Mouse (Mus musculus) lung, postnatal 10 days (tissue): ENCODE measurements at regions not wholly inside any gene's neighbourhood (a gene's known extent, or its start where the extent isn't known, plus 50 kb on each side); places are given as distances from the start of the nearest gene placed in this dataset.

Experiments used
- DNase-seq: peaks from one replicate; pipeline ENCODE4 v3.0.0; 2021

- no peak for DNase-seq
Observed at GRCm38 (mm10) chr1:186572651-186573050, 133.1 kb downstream of the Tgfb2 start.

- no peak for DNase-seq
Observed at GRCm38 (mm10) chr1:186572092-186572491, 133.7 kb downstream of the Tgfb2 start.

DNA sequence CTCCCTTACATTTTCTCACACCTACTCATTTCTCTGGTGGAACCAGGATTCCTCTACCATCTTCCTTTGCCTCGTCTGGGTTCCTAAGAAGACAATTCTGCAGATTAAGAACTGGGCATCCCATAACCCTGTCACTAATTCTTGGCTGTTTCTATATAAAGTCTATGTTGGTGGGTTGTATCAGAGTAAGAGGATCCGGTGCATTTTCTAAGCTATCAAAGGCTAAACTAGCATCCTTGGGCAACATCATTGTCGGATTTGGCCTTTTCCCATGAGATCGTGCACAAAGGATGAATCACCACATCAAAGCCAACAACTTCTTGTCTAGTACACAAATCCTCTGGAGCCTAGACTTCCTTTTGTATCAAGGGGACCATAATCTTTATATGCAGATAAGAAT lies 137.3 kb downstream of the Tgfb2 start:
- no peak for DNase-seq

DNA sequence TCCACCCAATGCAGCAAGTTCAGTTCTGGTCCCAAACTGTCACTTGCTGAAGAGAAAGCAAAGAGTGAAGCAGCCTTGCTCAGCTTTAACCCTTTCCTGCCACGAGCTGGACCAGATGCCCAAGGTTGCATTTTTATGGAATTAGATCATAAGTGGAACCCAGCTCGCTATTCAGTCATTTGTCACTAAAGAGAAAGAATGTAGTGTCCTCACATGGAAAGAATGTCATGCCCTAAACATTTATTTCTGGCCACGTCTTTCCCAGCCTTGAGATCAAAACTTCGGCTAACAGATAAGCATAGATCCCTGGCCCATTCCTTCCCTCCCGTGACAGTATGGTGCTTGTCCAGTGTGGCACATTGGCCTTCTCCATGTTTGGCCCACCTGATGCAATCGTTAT lies 137.7 kb downstream of the Tgfb2 start:
- DNase-seq: peak; percentile 51

DNA sequence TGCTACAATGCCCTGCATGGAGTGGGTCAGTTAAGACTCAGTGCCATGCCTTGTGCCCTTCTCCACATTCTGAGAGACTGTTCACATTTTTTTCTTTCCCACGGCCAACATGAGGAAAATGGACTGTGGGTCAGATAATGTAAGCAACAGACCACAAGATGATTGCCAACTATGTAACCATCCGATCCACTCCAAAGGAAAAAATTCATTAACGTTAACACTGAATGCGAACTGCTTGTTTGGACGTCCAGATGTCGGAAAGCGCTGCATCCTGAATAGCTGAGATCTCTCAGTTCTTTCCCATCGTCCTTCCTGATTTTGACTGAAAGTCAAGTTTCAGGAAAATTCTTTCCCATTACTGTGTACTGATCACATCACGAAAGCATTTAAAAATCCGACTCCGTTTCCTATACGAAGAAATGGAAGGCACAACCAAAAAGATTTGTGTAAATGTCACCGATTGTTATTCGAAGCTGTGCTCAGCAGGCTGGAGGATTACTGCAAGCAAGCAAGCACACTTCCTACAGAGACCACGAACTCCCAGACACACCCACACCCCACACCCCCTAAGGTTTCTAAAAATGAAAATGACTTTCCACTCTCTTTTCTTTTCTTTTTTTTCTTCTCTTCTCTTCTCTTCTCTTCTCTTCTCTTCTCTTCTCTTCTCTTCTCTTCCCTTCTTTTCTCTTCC lies 138.5 kb downstream of the Tgfb2 start:
- peak; percentile 39 for DNase-seq

- DNase-seq: no peak
Observed at GRCm38 (mm10) chr1:186562027-186562426, 143.8 kb downstream of the Tgfb2 start.

DNA sequence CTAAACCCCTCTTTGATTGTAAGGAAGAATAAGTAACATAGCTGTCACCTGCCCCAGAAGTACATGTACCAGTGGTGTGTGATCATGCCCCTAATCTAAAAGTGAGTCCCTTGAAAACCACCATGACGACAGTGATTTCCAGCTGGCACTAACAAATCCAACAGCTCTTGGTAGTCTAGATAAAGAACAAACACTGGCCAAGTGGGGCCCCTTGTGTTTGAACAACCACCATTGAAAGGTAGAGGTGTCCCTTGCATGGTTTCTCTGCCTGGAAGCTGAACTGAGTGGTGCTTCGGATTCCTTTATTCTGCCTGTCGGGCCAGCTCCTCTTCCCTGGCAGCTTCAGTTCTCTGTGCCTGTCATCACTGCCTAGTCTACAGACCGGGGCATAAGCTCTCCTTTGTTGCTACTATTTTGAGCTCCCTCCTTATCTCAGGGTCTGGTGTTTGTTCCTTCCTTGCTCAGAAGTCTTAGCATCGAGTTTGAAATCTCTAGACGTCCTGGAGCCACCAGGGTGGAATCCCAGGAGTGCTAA lies 150.3 kb downstream of the Tgfb2 start:
- DNase-seq: peak; percentile 18

DNA sequence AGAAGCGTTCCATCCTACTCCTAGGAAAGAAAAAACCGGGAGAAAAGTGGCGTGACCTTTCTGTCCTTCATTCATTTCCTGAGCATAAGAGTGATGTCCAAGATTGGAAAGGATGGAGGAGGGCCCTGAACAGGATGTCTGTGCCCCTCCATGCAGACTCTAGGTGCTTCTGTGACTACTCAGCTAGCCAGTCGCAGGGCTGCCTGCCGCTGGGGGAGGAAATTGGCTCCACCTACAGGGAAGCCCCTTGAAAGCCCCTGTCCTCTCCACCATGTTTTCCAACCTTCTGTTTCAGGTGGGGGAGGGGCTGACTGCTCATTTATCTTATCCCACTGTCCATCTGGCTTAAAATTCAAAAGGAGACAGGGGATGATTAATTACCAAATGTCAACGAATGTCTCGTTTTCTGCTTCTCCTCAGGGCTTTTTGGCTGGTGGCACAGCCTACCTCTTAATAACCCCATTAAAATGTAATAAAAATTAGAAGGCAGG lies 151.2 kb downstream of the Tgfb2 start:
- DNase-seq: no peak

GRCm38 (mm10) chr1:186552689-186553088 lies 153.1 kb downstream of the Tgfb2 start:
- DNase-seq: no peak

DNA sequence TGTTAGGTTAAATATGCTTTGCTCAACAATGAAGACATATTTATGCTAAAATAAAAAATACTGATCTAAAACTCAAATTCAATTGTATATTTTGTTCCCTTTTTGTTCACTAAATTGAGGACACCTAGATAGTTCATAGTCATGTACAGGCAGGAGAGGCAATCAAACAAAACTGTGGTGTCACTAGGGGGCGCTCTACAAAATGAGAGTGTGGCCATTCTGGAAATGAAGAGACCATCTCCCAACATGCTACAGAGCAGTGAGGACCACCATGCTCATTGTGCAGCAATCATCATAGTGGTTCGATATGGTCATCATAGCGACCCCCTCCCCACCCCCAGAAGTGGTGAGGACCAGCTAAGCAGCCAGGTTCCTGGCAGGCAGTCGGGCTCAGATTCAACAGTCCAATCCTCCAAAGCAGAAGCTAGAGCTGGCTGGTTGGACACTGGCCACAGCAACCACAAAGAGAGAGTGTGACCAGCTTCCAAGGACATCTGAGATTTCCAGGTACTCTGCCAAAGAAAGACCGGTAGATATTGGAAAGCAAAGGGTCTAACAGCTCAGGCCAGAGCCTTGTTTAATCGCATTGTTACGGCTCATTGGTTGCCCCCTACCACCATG lies 155.4 kb downstream of the Tgfb2 start:
- DNase-seq: peak; percentile 41

DNA sequence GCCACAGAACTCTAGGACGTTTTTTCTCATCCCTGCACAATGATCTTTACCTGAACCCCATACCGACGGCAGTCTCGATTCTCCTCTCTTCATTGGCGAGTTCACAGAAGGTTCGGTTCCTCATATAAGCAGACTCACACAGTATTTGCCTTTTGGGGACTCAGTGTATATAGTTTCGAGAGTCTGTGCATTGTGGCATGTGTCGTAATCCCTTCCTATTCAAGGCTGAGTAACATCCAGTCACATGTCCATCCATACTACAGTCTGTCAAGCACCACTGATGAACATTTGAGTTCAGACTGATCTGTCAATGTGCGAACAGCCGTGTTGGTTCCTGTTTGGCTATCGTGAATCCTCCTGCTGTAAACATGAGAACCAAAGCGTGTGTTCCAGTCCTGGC lies 156.6 kb downstream of the Tgfb2 start:
- DNase-seq: no peak

DNA sequence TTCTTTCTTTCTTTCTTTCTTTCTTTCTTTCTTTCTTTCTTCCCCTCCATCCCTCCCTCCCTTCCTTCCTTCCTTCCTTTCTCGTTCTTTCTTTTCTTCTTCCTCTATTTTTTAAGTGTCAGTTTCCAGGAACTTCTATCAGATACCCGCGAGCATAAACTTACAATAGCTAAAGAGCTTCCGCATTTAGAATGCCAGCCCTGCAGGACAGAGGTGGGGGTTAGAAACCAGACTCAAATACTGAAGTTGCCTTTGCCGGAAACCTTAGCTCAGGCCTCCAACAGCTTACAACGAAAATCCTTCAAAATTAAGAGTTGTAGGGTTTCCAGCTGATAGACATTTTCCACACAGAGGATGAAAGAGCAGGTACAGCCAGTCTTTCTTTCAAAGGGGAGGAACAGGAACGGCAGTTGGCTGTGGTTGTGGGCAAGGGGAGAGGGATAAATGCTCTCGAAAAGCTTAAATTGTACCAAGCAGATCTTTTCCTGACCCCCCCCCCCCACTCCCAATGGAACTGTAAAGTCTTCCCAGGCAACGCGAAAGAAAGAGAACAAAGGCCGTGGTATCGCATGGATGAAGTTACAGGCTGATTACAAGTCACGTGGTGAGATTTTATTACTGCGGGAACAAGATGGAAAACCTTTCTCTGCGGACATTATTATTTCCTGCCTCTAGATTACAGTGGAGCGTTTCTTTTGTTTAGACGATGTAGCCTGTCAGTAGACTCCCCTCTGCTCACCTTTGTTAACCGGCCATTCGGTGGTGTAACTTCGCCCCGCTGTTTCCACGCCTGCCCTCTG lies 159.2 kb downstream of the Tgfb2 start:
- no peak for DNase-seq

DNA sequence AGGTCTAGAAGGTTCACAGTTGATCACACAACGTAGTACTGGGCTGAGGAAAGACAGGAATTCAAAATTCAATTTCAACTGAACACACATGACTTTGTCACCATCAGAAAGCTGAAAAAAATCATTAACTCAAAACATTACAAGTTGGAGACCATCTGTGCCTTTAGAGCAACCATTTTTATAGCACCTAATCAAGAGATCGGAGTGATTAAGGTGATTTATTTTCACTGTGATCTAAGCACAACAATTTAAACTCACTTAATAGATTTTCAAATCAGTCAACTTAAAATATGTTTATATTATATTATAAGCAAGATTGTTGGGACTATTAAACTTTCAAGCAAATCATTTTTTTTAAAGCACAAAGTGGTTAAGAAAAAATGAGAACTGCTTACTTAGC lies 165.7 kb downstream of the Tgfb2 start:
- no peak for DNase-seq

- DNase-seq: no peak
Observed at GRCm38 (mm10) chr1:186538233-186538632, 167.6 kb downstream of the Tgfb2 start.

- DNase-seq: no peak
Observed at GRCm38 (mm10) chr1:186515976-186516375, 189.8 kb downstream of the Tgfb2 start.

DNA sequence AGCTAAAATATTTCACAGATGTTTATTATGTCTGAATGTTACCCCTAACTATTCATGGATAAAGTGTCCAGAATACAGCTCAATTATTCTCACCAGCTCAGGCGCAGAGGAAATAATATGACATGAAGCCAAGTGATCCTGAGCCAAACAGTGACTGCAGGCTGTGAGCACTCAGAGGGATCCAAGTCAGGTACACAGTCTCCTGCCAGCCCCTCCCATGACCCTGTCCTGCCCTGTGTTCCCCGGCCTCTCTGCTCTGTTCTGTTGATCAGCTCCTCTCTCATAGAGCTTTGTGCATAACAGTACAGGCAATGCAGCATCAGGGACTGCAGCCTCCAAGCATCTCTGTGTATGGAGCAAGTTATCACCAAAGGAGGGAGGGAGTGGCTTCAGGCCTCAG lies 190.7 kb downstream of the Tgfb2 start:
- peak; percentile 6 for DNase-seq

GRCm38 (mm10) chr1:186513861-186514260 lies 191.9 kb downstream of the Tgfb2 start:
- no peak for DNase-seq

DNA sequence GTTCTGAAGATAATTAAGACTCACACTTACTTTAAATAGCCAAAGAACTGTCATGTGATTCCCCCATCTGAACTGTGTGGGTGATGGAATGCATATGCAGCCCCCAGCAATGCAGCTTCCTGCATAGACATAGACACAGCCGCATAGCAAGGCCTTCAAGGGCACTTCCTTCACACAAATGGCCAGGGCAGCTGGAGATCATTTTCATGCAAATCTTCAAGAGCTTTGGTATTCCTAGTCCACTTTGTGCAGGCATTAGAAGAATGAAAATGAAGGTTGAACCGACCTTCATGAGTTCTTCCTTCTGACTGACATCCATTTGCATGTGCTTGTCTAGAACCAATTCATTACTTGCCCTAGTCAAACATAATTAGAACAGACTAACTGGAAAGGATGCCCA lies 195.3 kb downstream of the Tgfb2 start:
- no peak for DNase-seq

DNA sequence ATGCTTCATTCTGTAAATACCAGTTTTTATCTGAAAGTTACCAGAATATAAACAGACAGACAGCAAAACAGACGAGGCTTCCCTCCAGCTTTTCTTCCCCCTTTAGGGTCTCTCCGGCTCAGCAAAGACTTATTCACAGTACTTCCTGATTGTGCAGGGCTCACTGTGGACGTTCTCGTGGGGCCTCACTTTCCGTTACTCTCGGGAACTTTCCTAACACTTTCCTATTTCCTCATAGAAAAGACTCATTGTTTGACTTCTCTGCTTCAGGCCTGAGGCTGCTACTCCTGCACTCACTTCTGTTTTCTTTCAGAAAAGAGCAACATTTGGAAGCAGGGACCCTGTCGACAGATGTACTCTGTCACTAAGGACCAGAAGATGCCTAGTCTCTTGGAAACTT lies 197.4 kb downstream of the Tgfb2 start:
- DNase-seq: no peak

GRCm38 (mm10) chr1:186507956-186508355 lies 197.8 kb downstream of the Tgfb2 start:
- peak; percentile 21 for DNase-seq

DNA sequence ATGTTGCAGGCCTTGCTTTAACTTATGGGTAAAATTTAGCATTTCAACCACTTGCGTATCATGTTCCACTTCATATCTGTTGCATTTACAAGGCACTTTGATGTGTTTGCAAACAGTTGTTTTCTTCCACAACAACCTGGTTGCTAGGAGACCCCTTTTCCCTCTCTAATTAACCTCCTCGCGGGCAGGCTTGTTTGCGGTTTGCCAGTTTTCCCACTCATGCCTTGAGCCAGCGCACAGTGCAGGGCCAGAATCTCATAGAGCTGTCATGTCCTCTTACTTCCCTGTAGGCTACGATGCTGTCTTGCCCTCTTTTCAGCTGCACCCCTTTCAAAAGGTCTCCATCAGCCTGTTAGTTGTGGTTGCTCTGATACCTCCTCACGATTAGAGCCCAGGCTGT lies 199.3 kb downstream of the Tgfb2 start:
- DNase-seq: no peak

GRCm38 (mm10) chr1:186505912-186506311 lies 199.9 kb downstream of the Tgfb2 start:
- no peak for DNase-seq

DNA sequence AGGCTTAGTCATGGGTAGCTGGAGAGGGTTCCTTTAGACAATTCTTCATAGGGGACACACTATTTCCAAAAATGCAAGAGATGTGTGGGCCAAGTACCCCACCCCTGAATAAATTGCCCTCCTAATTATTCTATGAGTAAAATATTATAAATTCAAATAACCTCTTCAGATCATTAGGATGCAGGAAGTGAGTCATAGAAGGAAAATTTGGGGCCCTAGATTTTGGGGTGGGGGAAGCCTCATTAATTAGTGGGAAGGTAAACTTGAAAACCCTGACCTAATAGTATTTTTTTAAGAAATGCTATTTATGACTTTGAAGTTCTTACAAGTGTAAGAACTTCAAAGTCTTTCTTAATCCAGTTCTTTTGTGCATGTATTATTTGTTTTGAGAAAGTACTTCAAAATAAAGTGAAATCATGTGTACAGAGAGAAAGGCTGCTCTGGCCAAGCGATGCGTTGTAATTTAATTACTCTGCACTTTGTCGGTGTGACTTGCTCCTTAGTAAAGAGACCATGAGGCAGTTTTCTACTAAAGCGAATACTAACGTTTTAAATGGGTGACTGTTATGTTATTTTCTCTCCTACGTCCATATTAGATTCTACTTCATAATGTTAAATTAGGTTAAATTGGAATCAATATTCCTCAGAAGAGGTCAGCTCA lies 200.6 kb downstream of the Tgfb2 start:
- DNase-seq: no peak
